Mouse (Mus musculus): ENCODE measurements around the gene Fcer2a. TPM values are rescaled to one million over a fixed set of nuclear protein-coding genes. Genes with fewer than 3 reads are reported as not detected.
A peak's percentile ranks its signal among the peaks of the same experiment; 100 is the strongest.

Fcer2a gene
- polyA plus RNA-seq, 1 experiment from 2014 or later: 0.24 TPM

- no peak overlapping the region for H3K4me2 ChIP-seq (ENCODE audit: low read depth, severe bottlenecking)
- WGBS: 79% methylated on average over 3 of the region's 3 CpGs
- H3K9me3 ChIP-seq (ENCODE audit: control insufficient read depth, low read length): no peaks in the 10 kb centered on the region
- no peak for ATAC-seq (ENCODE audit: insufficient number of reproducible peaks, low FRiP score, low TSS enrichment, low read depth)
- H3K27ac ChIP-seq (replicated peaks; ENCODE audit: low read depth, low read length): no peak overlapping the region
- no peak for DNase-seq (ENCODE audit: low spot score)
- no peaks in the 10 kb centered on the region for H3K27me3 ChIP-seq (ENCODE audit: control insufficient read depth, insufficient read depth, low read length)
- no peak overlapping the region for H3K9ac ChIP-seq (ENCODE audit: low read length)
- H3K4me1 ChIP-seq (ENCODE audit: control insufficient read depth, insufficient read depth, low read length): no peaks in the 10 kb centered on the region
- no peak overlapping the region for H3K4me3 ChIP-seq (ENCODE audit: low read depth, low read length)
- H3K36me3 ChIP-seq (ENCODE audit: control insufficient read depth, insufficient read depth, low read length): no peaks in the 10 kb centered on the region
Observed at GRCm38 (mm10) chr8:3710312-3710711, 16.3 kb upstream of the Fcer2a start.

GRCm38 (mm10) chr8:3707611-3708010, 13.6 kb upstream of the Fcer2a start:
- Histone ChIP-seq H3K36me3 (ENCODE audit: control insufficient read depth, insufficient read depth, low read length) (no peaks in the 10 kb centered on the region), H3K27me3 (ENCODE audit: control insufficient read depth, insufficient read depth, low read length) (no peaks in the 10 kb centered on the region), H3K4me3 (ENCODE audit: low read depth, low read length) (no peak overlapping the region), H3K9me3 (ENCODE audit: control insufficient read depth, low read length) (no peaks in the 10 kb centered on the region), H3K4me2 (ENCODE audit: low read depth, severe bottlenecking) (no peak overlapping the region), H3K9ac (ENCODE audit: low read length) (no peak overlapping the region), H3K4me1 (ENCODE audit: control insufficient read depth, insufficient read depth, low read length) (no peaks in the 10 kb centered on the region), H3K27ac (replicated peaks; ENCODE audit: low read depth, low read length) (no peak overlapping the region)
- DNase-seq (ENCODE audit: low spot score) (no peak), ATAC-seq (ENCODE audit: insufficient number of reproducible peaks, low FRiP score, low TSS enrichment, low read depth) (no peak)
- WGBS: 72% methylated on average over 7 of the region's 7 CpGs

- H3K27me3 ChIP-seq (ENCODE audit: control insufficient read depth, insufficient read depth, low read length): no peaks in the 10 kb centered on the region
- 58% methylated on average over 4 of the region's 4 CpGs for whole genome bisulfite sequencing
- H3K9ac ChIP-seq (ENCODE audit: low read length): no peak overlapping the region
- H3K4me1 ChIP-seq (ENCODE audit: control insufficient read depth, insufficient read depth, low read length): no peaks in the 10 kb centered on the region
- H3K27ac ChIP-seq (replicated peaks; ENCODE audit: low read depth, low read length): no peak overlapping the region
- no peak for ATAC-seq (ENCODE audit: insufficient number of reproducible peaks, low FRiP score, low TSS enrichment, low read depth)
- no peak overlapping the region for H3K4me3 ChIP-seq (ENCODE audit: low read depth, low read length)
- no peaks in the 10 kb centered on the region for H3K9me3 ChIP-seq (ENCODE audit: control insufficient read depth, low read length)
- no peak overlapping the region for H3K4me2 ChIP-seq (ENCODE audit: low read depth, severe bottlenecking)
- H3K36me3 ChIP-seq (ENCODE audit: control insufficient read depth, insufficient read depth, low read length): no peaks in the 10 kb centered on the region
- no peak for DNase-seq (ENCODE audit: low spot score)
Observed at GRCm38 (mm10) chr8:3705711-3706110, 11.7 kb upstream of the Fcer2a start.

- H3K27me3 ChIP-seq (ENCODE audit: control insufficient read depth, insufficient read depth, low read length): no peaks in the 10 kb centered on the region
- no peaks in the 10 kb centered on the region for H3K9me3 ChIP-seq (ENCODE audit: control insufficient read depth, low read length)
- H3K9ac ChIP-seq (ENCODE audit: low read length): no peak overlapping the region
- no peak overlapping the region for H3K4me3 ChIP-seq (ENCODE audit: low read depth, low read length)
- WGBS: 94% methylated on average over 1 of the region's 1 CpGs
- DNase-seq (ENCODE audit: low spot score): no peak
- H3K4me2 ChIP-seq (ENCODE audit: low read depth, severe bottlenecking): no peak overlapping the region
- ATAC-seq (ENCODE audit: insufficient number of reproducible peaks, low FRiP score, low TSS enrichment, low read depth): no peak; the same call in 1 of the 2 replicates
- no peaks in the 10 kb centered on the region for H3K36me3 ChIP-seq (ENCODE audit: control insufficient read depth, insufficient read depth, low read length)
- no peak overlapping the region for H3K27ac ChIP-seq (replicated peaks; ENCODE audit: low read depth, low read length)
- H3K4me1 ChIP-seq (ENCODE audit: control insufficient read depth, insufficient read depth, low read length): no peaks in the 10 kb centered on the region
Observed at GRCm38 (mm10) chr8:3701491-3701890, 7.5 kb upstream of the Fcer2a start.

- H3K4me3 ChIP-seq (ENCODE audit: low read depth, low read length): no peak overlapping the region
- H3K4me2 ChIP-seq (ENCODE audit: low read depth, severe bottlenecking): no peak overlapping the region
- H3K27me3 ChIP-seq (ENCODE audit: control insufficient read depth, insufficient read depth, low read length): no peaks in the 10 kb centered on the region
- WGBS: 85% methylated on average over 3 of the region's 3 CpGs
- no peak for DNase-seq (ENCODE audit: low spot score)
- no peak overlapping the region for H3K27ac ChIP-seq (replicated peaks; ENCODE audit: low read depth, low read length)
- no peaks in the 10 kb centered on the region for H3K36me3 ChIP-seq (ENCODE audit: control insufficient read depth, insufficient read depth, low read length)
- H3K9ac ChIP-seq (ENCODE audit: low read length): no peak overlapping the region
- 0 out of 2 replicates have a peak, but pooled peaks cover 3% of the 10 kb centered on the region for H3K9me3 ChIP-seq (ENCODE audit: control insufficient read depth, low read length)
- no peak for ATAC-seq (ENCODE audit: insufficient number of reproducible peaks, low FRiP score, low TSS enrichment, low read depth)
- H3K4me1 ChIP-seq (ENCODE audit: control insufficient read depth, insufficient read depth, low read length): no peaks in the 10 kb centered on the region
Observed at GRCm38 (mm10) chr8:3690774-3691173, 3.2 kb downstream of the Fcer2a start.

GRCm38 (mm10) chr8:3687537-3687936, 6.4 kb downstream of the Fcer2a start:
- 76% methylated on average over 6 of the region's 6 CpGs for WGBS
- Histone ChIP-seq H3K9me3 (ENCODE audit: control insufficient read depth, low read length) (peaks cover 3% of the 10 kb centered on the region; the same call in 1 of the 2 replicates), H3K4me2 (ENCODE audit: low read depth, severe bottlenecking) (no peak overlapping the region), H3K4me3 (ENCODE audit: low read depth, low read length) (no peak overlapping the region), H3K4me1 (ENCODE audit: control insufficient read depth, insufficient read depth, low read length) (no peaks in the 10 kb centered on the region), H3K9ac (ENCODE audit: low read length) (no peak overlapping the region), H3K27ac (replicated peaks; ENCODE audit: low read depth, low read length) (no peak overlapping the region), H3K36me3 (ENCODE audit: control insufficient read depth, insufficient read depth, low read length) (no peaks in the 10 kb centered on the region), H3K27me3 (ENCODE audit: control insufficient read depth, insufficient read depth, low read length) (no peaks in the 10 kb centered on the region)
- DNase-seq (ENCODE audit: low spot score) (no peak), ATAC-seq (ENCODE audit: insufficient number of reproducible peaks, low FRiP score, low TSS enrichment, low read depth) (no peak)

GRCm38 (mm10) chr8:3685422-3685821, 8.6 kb downstream of the Fcer2a start:
- no peak for ATAC-seq (ENCODE audit: insufficient number of reproducible peaks, low FRiP score, low TSS enrichment, low read depth)

GRCm38 (mm10) chr8:3684530-3684929, 9.4 kb downstream of the Fcer2a start:
- Histone ChIP-seq H3K36me3 (ENCODE audit: control insufficient read depth, insufficient read depth, low read length) (peaks cover 6% of the 10 kb centered on the region), H3K27me3 (ENCODE audit: control insufficient read depth, insufficient read depth, low read length) (no peaks in the 10 kb centered on the region), H3K27ac (replicated peaks; ENCODE audit: low read depth, low read length) (no peak overlapping the region), H3K4me3 (ENCODE audit: low read depth, low read length) (no peak overlapping the region), H3K9me3 (ENCODE audit: control insufficient read depth, low read length) (peaks cover 3% of the 10 kb centered on the region; the same call in 1 of the 2 replicates), H3K4me2 (ENCODE audit: low read depth, severe bottlenecking) (no peak overlapping the region), H3K4me1 (ENCODE audit: control insufficient read depth, insufficient read depth, low read length) (no peaks in the 10 kb centered on the region), H3K9ac (ENCODE audit: low read length) (no peak overlapping the region)
- no peak for DNase-seq (ENCODE audit: low spot score)
- ATAC-seq (ENCODE audit: insufficient number of reproducible peaks, low FRiP score, low TSS enrichment, low read depth): 0 out of 2 replicates have a peak, but pooled peaks have one; percentile 33

More at GRCm38 (mm10) chr8:3685422-3685821, 8.6 kb downstream of the Fcer2a start:
- H3K4me3 ChIP-seq (ENCODE audit: low read depth, low read length): no peak overlapping the region
- peaks cover 3% of the 10 kb centered on the region; the same call in 1 of the 2 replicates for H3K9me3 ChIP-seq (ENCODE audit: control insufficient read depth, low read length)
- H3K4me1 ChIP-seq (ENCODE audit: control insufficient read depth, insufficient read depth, low read length): no peaks in the 10 kb centered on the region
- no peaks in the 10 kb centered on the region; the same call in 1 of the 2 replicates for H3K36me3 ChIP-seq (ENCODE audit: control insufficient read depth, insufficient read depth, low read length)
- H3K27ac ChIP-seq (replicated peaks; ENCODE audit: low read depth, low read length): no peak overlapping the region
- no peak for DNase-seq (ENCODE audit: low spot score)
- H3K9ac ChIP-seq (ENCODE audit: low read length): no peak overlapping the region
- 65% methylated on average over 5 of the region's 5 CpGs for WGBS
- no peak overlapping the region for H3K4me2 ChIP-seq (ENCODE audit: low read depth, severe bottlenecking)
- no peaks in the 10 kb centered on the region for H3K27me3 ChIP-seq (ENCODE audit: control insufficient read depth, insufficient read depth, low read length)
